Mouse (Mus musculus): Measurements from ENCODE around the gene Mmp10. TPM values are rescaled to one million over a fixed set of nuclear protein-coding genes. Genes with fewer than 3 reads are reported as not detected.

Gene Mmp10
- polyA plus RNA-seq, 1 experiment = not detected

Other genes starting within 250 kb of the Mmp10 start
- gene Mmp13, start 229.8 kb upstream of the Mmp10 start, polyA plus RNA-seq (2012; rRNA removed) = 0.06 and 0.22 TPM in 2 replicates
- 2.9 and 5.5 TPM in 2 replicates for gene Mmp12, start 158.0 kb upstream of the Mmp10 start, polyA plus RNA-seq (2012; rRNA removed)
- gene Mmp1b, start 114.3 kb upstream of the Mmp10 start, polyA plus RNA-seq (2012; rRNA removed) = 0.13 and 0.14 TPM in 2 replicates
- 0.23 and 0.34 TPM in 2 replicates for gene Mmp3, start 56.5 kb upstream of the Mmp10 start, polyA plus RNA-seq (2012; rRNA removed)
- gene Mmp8, start 56.1 kb downstream of the Mmp10 start, polyA plus RNA-seq (2012; rRNA removed) = 0.08 TPM in 1 of 2 replicates, not detected in the other
- gene Mmp27, start 69.0 kb downstream of the Mmp10 start, polyA plus RNA-seq (2012; rRNA removed) = 0.15 and 0.27 TPM in 2 replicates
- not detected in 2 replicates for gene Mmp20, start 125.9 kb downstream of the Mmp10 start, polyA plus RNA-seq (2012; rRNA removed)
- 41.6 and 53.2 TPM in 2 replicates for gene Mmp7, start 189.7 kb downstream of the Mmp10 start, polyA plus RNA-seq (2012; rRNA removed)

Measured in gonadal fat pad, adult 2 months (tissue).